Mouse (Mus musculus): ENCODE data around the gene Mettl8. TPM values are rescaled to one million over a fixed set of nuclear protein-coding genes. Genes with fewer than 3 reads are reported as not detected.
A peak's percentile ranks its signal among the peaks of the same experiment; 100 is the strongest.

The Mettl8 gene
- polyA plus RNA-seq, 1 experiment from 2014 or later = 15.4 TPM

GRCm38 (mm10) chr2:71046151-71046550, 9.2 kb downstream of the Mettl8 start:
- H3K9me3 ChIP-seq (ENCODE audit: control insufficient read depth, low read length) = no peaks in the 10 kb centered on the region
- H3K9ac ChIP-seq (ENCODE audit: low read length) = no peak overlapping the region
- H3K27me3 ChIP-seq (ENCODE audit: control insufficient read depth, insufficient read depth, low read depth, low read length) = no peaks in the 10 kb centered on the region
- H3K4me3 ChIP-seq (ENCODE audit: low read length) = no peak overlapping the region
- 30% methylated on average over 6 of the region's 6 CpGs for WGBS
- peak overlapping the region; percentile 4 for H3K4me2 ChIP-seq (ENCODE audit: low read depth, low read length)
- ATAC-seq (ENCODE audit: low read depth) = peak; percentile 81
- peaks cover 17% of the 10 kb centered on the region for H3K4me1 ChIP-seq (replicated peaks; ENCODE audit: control insufficient read depth, insufficient read depth, low read length)
- H3K27ac ChIP-seq (ENCODE audit: low read length) = peak overlapping the region; percentile 41
- H3K36me3 ChIP-seq (ENCODE audit: control insufficient read depth, insufficient read depth, low read length) = no peaks in the 10 kb centered on the region

GRCm38 (mm10) chr2:71039522-71040121, 15.8 kb downstream of the Mettl8 start:
- Histone ChIP-seq H3K4me3 (ENCODE audit: low read length) (no peak overlapping the region), H3K9me3 (ENCODE audit: control insufficient read depth, low read length) (no peaks in the 10 kb centered on the region), H3K4me2 (ENCODE audit: low read depth, low read length) (0 out of 2 replicates have a peak overlapping the region, but pooled peaks have one; percentile 23), H3K9ac (ENCODE audit: low read length) (no peak overlapping the region), H3K27me3 (ENCODE audit: control insufficient read depth, insufficient read depth, low read depth, low read length) (no peaks in the 10 kb centered on the region), H3K27ac (ENCODE audit: low read length) (no peak overlapping the region), H3K4me1 (replicated peaks; ENCODE audit: control insufficient read depth, insufficient read depth, low read length) (no peaks in the 10 kb centered on the region), H3K36me3 (ENCODE audit: control insufficient read depth, insufficient read depth, low read length) (no peaks in the 10 kb centered on the region)
- 34% methylated on average over 11 of the region's 11 CpGs for WGBS
- ATAC-seq (ENCODE audit: low read depth) = peak; percentile 70

- H3K4me2 ChIP-seq (ENCODE audit: low read depth, low read length) = no peak overlapping the region
- no peaks in the 10 kb centered on the region for H3K9me3 ChIP-seq (ENCODE audit: control insufficient read depth, low read length)
- H3K4me3 ChIP-seq (ENCODE audit: low read length) = no peak overlapping the region
- no peaks in the 10 kb centered on the region for H3K36me3 ChIP-seq (ENCODE audit: control insufficient read depth, insufficient read depth, low read length)
- 64% methylated on average over 6 of the region's 6 CpGs for WGBS
- H3K9ac ChIP-seq (ENCODE audit: low read length) = no peak overlapping the region
- ATAC-seq (ENCODE audit: low read depth) = no peak
- no peaks in the 10 kb centered on the region for H3K4me1 ChIP-seq (replicated peaks; ENCODE audit: control insufficient read depth, insufficient read depth, low read length)
- H3K27ac ChIP-seq (ENCODE audit: low read length) = no peak overlapping the region
- H3K27me3 ChIP-seq (ENCODE audit: control insufficient read depth, insufficient read depth, low read depth, low read length) = no peaks in the 10 kb centered on the region
Observed at GRCm38 (mm10) chr2:71037447-71037846, 17.9 kb downstream of the Mettl8 start.

- Histone ChIP-seq H3K36me3 (ENCODE audit: control insufficient read depth, insufficient read depth, low read length) (no peaks in the 10 kb centered on the region), H3K9ac (ENCODE audit: low read length) (no peak overlapping the region), H3K27me3 (ENCODE audit: control insufficient read depth, insufficient read depth, low read depth, low read length) (no peaks in the 10 kb centered on the region), H3K4me3 (ENCODE audit: low read length) (no peak overlapping the region), H3K27ac (ENCODE audit: low read length) (no peak overlapping the region), H3K4me1 (replicated peaks; ENCODE audit: control insufficient read depth, insufficient read depth, low read length) (no peaks in the 10 kb centered on the region), H3K4me2 (ENCODE audit: low read depth, low read length) (no peak overlapping the region), H3K9me3 (ENCODE audit: control insufficient read depth, low read length) (no peaks in the 10 kb centered on the region)
- ATAC-seq (ENCODE audit: low read depth) = no peak
- 69% methylated on average over 8 of the region's 8 CpGs for WGBS
Observed at GRCm38 (mm10) chr2:71033987-71034386, 21.4 kb downstream of the Mettl8 start.

- Histone ChIP-seq H3K27ac (ENCODE audit: low read length) (no peak overlapping the region), H3K4me1 (replicated peaks; ENCODE audit: control insufficient read depth, insufficient read depth, low read length) (no peaks in the 10 kb centered on the region), H3K9ac (ENCODE audit: low read length) (no peak overlapping the region), H3K27me3 (ENCODE audit: control insufficient read depth, insufficient read depth, low read depth, low read length) (no peaks in the 10 kb centered on the region), H3K4me2 (ENCODE audit: low read depth, low read length) (no peak overlapping the region), H3K36me3 (ENCODE audit: control insufficient read depth, insufficient read depth, low read length) (no peaks in the 10 kb centered on the region), H3K4me3 (ENCODE audit: low read length) (no peak overlapping the region), H3K9me3 (ENCODE audit: control insufficient read depth, low read length) (no peaks in the 10 kb centered on the region)
- ATAC-seq (ENCODE audit: low read depth) = peak; percentile 52
- WGBS = 62% methylated on average over 4 of the region's 4 CpGs
Observed at GRCm38 (mm10) chr2:71033014-71033413, 22.4 kb downstream of the Mettl8 start.

- Histone ChIP-seq H3K9me3 (ENCODE audit: control insufficient read depth, low read length) (no peaks in the 10 kb centered on the region), H3K4me3 (ENCODE audit: low read length) (no peak overlapping the region), H3K27me3 (ENCODE audit: control insufficient read depth, insufficient read depth, low read depth, low read length) (no peaks in the 10 kb centered on the region), H3K36me3 (ENCODE audit: control insufficient read depth, insufficient read depth, low read length) (no peaks in the 10 kb centered on the region), H3K9ac (ENCODE audit: low read length) (no peak overlapping the region), H3K4me1 (replicated peaks; ENCODE audit: control insufficient read depth, insufficient read depth, low read length) (no peaks in the 10 kb centered on the region), H3K4me2 (ENCODE audit: low read depth, low read length) (no peak overlapping the region), H3K27ac (ENCODE audit: low read length) (no peak overlapping the region)
- 67% methylated on average over 18 of the region's 18 CpGs for WGBS
- ATAC-seq (ENCODE audit: low read depth) = no peak
Observed at GRCm38 (mm10) chr2:71031973-71032794, 23.2 kb downstream of the Mettl8 start.

- Histone ChIP-seq H3K36me3 (ENCODE audit: control insufficient read depth, insufficient read depth, low read length) (no peaks in the 10 kb centered on the region), H3K4me2 (ENCODE audit: low read depth, low read length) (no peak overlapping the region), H3K27me3 (ENCODE audit: control insufficient read depth, insufficient read depth, low read depth, low read length) (no peaks in the 10 kb centered on the region), H3K4me1 (replicated peaks; ENCODE audit: control insufficient read depth, insufficient read depth, low read length) (peaks cover 4% of the 10 kb centered on the region), H3K9me3 (ENCODE audit: control insufficient read depth, low read length) (no peaks in the 10 kb centered on the region), H3K9ac (ENCODE audit: low read length) (no peak overlapping the region), H3K4me3 (ENCODE audit: low read length) (no peak overlapping the region), H3K27ac (ENCODE audit: low read length) (no peak overlapping the region)
- 74% methylated on average over 2 of the region's 2 CpGs for WGBS
- ATAC-seq (ENCODE audit: low read depth) = no peak
Observed at GRCm38 (mm10) chr2:71030663-71031062, 24.7 kb downstream of the Mettl8 start.

GRCm38 (mm10) chr2:71027631-71028030, 27.8 kb downstream of the Mettl8 start:
- ATAC-seq (ENCODE audit: low read depth) = no peak
- peaks cover 4% of the 10 kb centered on the region for H3K4me1 ChIP-seq (replicated peaks; ENCODE audit: control insufficient read depth, insufficient read depth, low read length)
- H3K9ac ChIP-seq (ENCODE audit: low read length) = no peak overlapping the region
- no peaks in the 10 kb centered on the region for H3K27me3 ChIP-seq (ENCODE audit: control insufficient read depth, insufficient read depth, low read depth, low read length)
- no peaks in the 10 kb centered on the region for H3K36me3 ChIP-seq (ENCODE audit: control insufficient read depth, insufficient read depth, low read length)
- WGBS = 98% methylated on average over 9 of the region's 9 CpGs
- no peak overlapping the region for H3K4me2 ChIP-seq (ENCODE audit: low read depth, low read length)
- no peak overlapping the region for H3K4me3 ChIP-seq (ENCODE audit: low read length)
- H3K27ac ChIP-seq (ENCODE audit: low read length) = no peak overlapping the region
- no peaks in the 10 kb centered on the region for H3K9me3 ChIP-seq (ENCODE audit: control insufficient read depth, low read length)

GRCm38 (mm10) chr2:71026787-71027186, 28.6 kb downstream of the Mettl8 start:
- no peaks in the 10 kb centered on the region for H3K36me3 ChIP-seq (ENCODE audit: control insufficient read depth, insufficient read depth, low read length)
- no peak overlapping the region for H3K4me2 ChIP-seq (ENCODE audit: low read depth, low read length)
- no peak overlapping the region for H3K27ac ChIP-seq (ENCODE audit: low read length)
- WGBS = 49% methylated on average over 5 of the region's 5 CpGs
- H3K4me1 ChIP-seq (replicated peaks; ENCODE audit: control insufficient read depth, insufficient read depth, low read length) = peaks cover 4% of the 10 kb centered on the region
- no peaks in the 10 kb centered on the region for H3K9me3 ChIP-seq (ENCODE audit: control insufficient read depth, low read length)
- peak; percentile 74 for ATAC-seq (ENCODE audit: low read depth)
- H3K9ac ChIP-seq (ENCODE audit: low read length) = no peak overlapping the region
- H3K27me3 ChIP-seq (ENCODE audit: control insufficient read depth, insufficient read depth, low read depth, low read length) = no peaks in the 10 kb centered on the region
- no peak overlapping the region for H3K4me3 ChIP-seq (ENCODE audit: low read length)
